Mouse (Mus musculus) neural tube, embryonic 11.5 days (tissue): ENCODE measurements around the gene Tanc2. TPM values are rescaled to one million over a fixed set of nuclear protein-coding genes. Genes with fewer than 3 reads are reported as not detected.

Experiments used
- microRNA-seq: library from miRNA; unstranded; fragments of <30 nt; microRNA quantifications from one replicate; pipeline ENCODE4, GENCODE M21; 2016
- polyA plus RNA-seq: library from polyadenylated mRNA; unstranded; fragments of >200 nt; fragmentation: Nextera tagmentation; extraction: Ambion mirVana; gene quantifications from 2 replicates; pipeline ENCODE4 v1.2.1, GENCODE M21; 2014

The Tanc2 gene
- polyA plus RNA-seq, 1 experiment from 2014 or later = 25.0 TPM

Small RNAs within 50 kb of the gene (microRNA-seq; reads per million reads assigned to microRNA genes)
- gene Gm23990 = not detected

Other genes starting within 250 kb of the Tanc2 start
- not detected in 2 replicates for gene March10, start 133.3 kb upstream of the Tanc2 start, polyA plus RNA-seq